Mouse (Mus musculus): ENCODE data around the gene Phf3. TPM values are rescaled to one million over a fixed set of nuclear protein-coding genes. Genes with fewer than 3 reads are reported as not detected.

Gene Phf3
- polyA plus RNA-seq, 1 experiment: 66.7 TPM

GRCm38 (mm10) chr1:30875746-30876145 is 2.0 kb upstream of the Phf3 start:
- H3K27ac ChIP-seq (ENCODE audit: insufficient read depth, low read depth, low read length): no peak overlapping the region
- no peaks in the 10 kb centered on the region for H3K4me1 ChIP-seq (ENCODE audit: control insufficient read depth, insufficient read depth, low read length)
- no peak overlapping the region for H3K4me3 ChIP-seq (ENCODE audit: insufficient read depth, low read depth, low read length)
- TF ChIP-seq CTCF (IDR thresholded peaks at IDR 0.05; ENCODE audit: insufficient read depth, low read depth, low read length) (no peak), POLR2A (IDR thresholded peaks at IDR 0.05; ENCODE audit: insufficient read depth, low read depth, low read length) (no peak)

DNA sequence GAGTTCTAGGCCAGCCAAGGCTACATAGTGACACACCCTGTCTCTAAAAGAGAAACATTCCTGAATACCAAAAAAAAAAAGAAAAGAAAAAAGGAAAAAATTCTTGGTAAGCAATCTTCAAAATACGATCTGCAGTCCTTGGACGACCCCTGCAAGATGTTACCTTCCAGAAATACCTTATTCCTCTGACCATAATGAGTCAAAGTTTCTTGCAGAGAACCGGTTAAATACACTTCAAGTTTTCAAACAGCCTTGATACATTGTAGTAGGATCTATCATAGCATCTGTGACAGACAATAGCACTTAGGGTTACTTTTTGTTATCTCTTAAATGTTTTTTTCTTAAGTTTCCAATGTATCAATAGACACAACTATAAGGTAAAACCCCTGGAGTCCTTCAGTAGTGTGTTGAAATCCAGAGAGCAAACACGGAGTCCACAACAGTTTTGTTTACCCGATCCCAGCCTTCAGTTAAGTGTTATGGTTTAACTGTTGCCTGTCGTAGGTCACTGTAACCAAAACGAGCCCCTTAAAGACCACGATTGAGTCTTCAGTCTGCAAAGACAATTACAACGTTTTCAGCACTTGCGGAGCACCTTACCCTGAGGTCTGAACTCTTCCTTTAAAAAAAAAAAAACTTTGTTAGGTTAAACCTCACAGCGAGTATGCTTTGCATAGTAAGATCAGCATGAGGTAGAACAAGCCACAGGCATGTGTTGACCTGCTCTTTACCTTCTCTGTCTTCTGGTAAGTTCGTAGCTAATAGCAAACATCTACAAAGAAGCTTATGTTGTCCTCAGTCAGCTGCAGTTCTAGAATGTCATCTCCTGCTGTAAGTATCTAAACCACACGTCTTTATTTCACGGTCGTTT is 775 bp upstream of the Phf3 start:
- Histone ChIP-seq H3K4me1 (ENCODE audit: control insufficient read depth, insufficient read depth, low read length) (no peaks in the 10 kb centered on the region), H3K4me3 (ENCODE audit: insufficient read depth, low read depth, low read length) (peak overlapping the region; percentile 99), H3K27ac (ENCODE audit: insufficient read depth, low read depth, low read length) (peak overlapping the region; percentile 98)
- TF ChIP-seq CTCF (IDR thresholded peaks at IDR 0.05; ENCODE audit: insufficient read depth, low read depth, low read length) (no peak), POLR2A (IDR thresholded peaks at IDR 0.05; ENCODE audit: insufficient read depth, low read depth, low read length) (no peak)
- WGBS: 42% methylated on average over 15 of the region's 15 CpGs

DNA sequence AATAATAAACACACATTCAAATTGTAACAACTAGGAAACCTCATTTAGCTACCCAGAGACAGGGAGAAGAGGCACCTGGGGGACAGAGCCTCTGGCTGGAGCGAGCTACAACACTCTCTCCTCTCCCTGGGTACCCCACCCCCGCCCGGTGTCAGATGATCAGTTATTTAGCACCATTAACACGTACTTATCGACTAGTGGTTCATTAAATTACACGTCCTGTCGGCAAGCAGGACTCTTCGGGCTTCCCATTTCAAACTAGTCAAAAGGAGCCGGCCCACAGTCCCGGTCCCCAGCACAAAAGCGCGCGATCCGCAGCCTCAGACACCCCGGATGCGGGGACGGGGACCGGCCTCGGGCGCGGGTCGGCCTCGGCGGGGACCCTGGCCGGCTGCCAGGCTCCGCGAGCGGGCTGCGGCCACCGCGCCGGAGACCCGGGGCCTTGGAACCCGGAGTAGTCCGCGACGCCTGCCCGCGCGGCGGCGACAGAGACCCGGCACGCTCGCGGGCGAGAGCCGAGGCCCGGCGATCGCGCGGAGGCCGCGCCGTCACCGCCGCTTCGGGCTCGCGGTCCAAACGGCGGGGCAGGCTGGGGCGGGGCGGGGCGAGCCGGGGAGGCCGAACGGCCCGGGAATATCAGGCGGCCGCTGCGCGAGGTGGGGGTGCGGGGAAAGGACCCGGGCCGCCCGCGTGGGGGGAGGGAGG is 733 bp downstream of the Phf3 start:
- no peak for TF ChIP-seq CTCF (IDR thresholded peaks at IDR 0.05; ENCODE audit: insufficient read depth, low read depth, low read length)
- TF ChIP-seq POLR2A (IDR thresholded peaks at IDR 0.05; ENCODE audit: insufficient read depth, low read depth, low read length): no peak
- peak overlapping the region; percentile 98 for H3K27ac ChIP-seq (ENCODE audit: insufficient read depth, low read depth, low read length)
- WGBS: under 1% methylated on average over 77 of the region's 79 CpGs

DNA sequence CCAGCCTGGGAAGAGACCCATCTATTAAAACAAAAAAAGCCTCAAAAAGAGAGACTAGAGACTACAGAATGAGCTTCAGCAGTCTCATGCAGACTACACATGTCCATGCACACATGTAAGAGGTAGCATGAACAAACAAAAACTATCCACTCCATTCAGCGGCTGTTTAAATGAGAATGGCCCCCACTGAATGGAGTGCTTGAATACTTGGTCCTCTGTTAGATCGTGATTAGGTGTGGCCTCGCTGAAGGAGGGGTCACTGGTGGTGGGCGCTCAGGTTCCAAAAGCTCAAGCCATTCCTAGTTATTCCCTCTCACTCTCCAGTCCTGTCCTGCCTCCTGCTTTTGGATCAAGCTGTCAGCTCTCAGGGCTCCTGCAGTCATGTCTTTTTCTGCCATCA is 5.9 kb downstream of the Phf3 start:
- peaks cover 5% of the 10 kb centered on the region; the same call in 1 of the 2 replicates for H3K4me1 ChIP-seq (ENCODE audit: control insufficient read depth, insufficient read depth, low read length)
- 65% methylated on average over 4 of the region's 4 CpGs for WGBS
- H3K27ac ChIP-seq (ENCODE audit: insufficient read depth, low read depth, low read length): no peak overlapping the region
- TF ChIP-seq CTCF (IDR thresholded peaks at IDR 0.05; ENCODE audit: insufficient read depth, low read depth, low read length) (no peak), POLR2A (IDR thresholded peaks at IDR 0.05; ENCODE audit: insufficient read depth, low read depth, low read length) (no peak)
- no peak overlapping the region for H3K4me3 ChIP-seq (ENCODE audit: insufficient read depth, low read depth, low read length)

More for the DNA sequence above, 733 bp downstream of the Phf3 start:
- no peaks in the 10 kb centered on the region for H3K4me1 ChIP-seq (ENCODE audit: control insufficient read depth, insufficient read depth, low read length)
- peak overlapping the region; percentile 99 for H3K4me3 ChIP-seq (ENCODE audit: insufficient read depth, low read depth, low read length)

DNA sequence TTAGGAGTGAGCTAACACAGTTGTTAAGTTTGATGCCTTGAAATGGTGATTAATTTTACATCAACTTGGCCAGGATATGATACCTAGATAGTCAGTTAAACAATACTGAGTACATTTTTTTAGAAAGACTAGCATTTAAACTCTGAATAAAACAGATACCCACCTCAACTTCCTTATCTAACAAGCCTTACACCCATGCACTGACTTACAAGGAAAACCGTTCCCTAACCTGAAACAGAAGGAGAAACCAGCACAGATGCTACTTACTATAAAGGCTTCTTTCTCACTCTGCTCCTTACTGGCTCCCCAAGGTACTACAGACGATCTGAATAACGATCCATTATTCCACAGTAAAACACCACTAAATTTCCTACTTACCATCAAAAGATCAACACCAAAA is 21.2 kb downstream of the Phf3 start:
- TF ChIP-seq POLR2A (IDR thresholded peaks at IDR 0.05; ENCODE audit: insufficient read depth, low read depth, low read length): no peak
- TF ChIP-seq CTCF (IDR thresholded peaks at IDR 0.05; ENCODE audit: insufficient read depth, low read depth, low read length): no peak
- WGBS: 78% methylated on average over 3 of the region's 3 CpGs
- no peak overlapping the region for H3K27ac ChIP-seq (ENCODE audit: insufficient read depth, low read depth, low read length)
- no peak overlapping the region for H3K4me3 ChIP-seq (ENCODE audit: insufficient read depth, low read depth, low read length)
- no peaks in the 10 kb centered on the region for H3K4me1 ChIP-seq (ENCODE audit: control insufficient read depth, insufficient read depth, low read length)

DNA sequence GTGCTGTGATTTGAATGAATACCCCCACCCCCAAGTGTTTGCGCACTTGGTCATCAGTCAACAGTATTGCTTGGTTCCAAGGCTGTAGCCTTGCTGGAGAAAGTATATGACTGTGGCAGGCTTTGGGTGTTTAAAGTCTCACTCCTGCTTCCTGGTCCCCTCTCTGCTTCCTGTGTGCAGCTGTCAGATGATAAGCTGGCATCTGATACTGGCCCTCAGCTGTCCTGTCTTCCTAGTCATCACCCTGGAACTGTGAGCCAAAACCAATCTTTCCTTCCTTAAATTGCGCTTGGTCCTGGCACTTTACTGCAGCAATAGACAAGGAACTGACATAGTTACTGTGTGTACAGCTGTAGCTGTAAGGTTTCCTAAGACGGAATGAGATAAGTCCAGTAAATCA is 21.8 kb downstream of the Phf3 start:
- Histone ChIP-seq H3K4me1 (ENCODE audit: control insufficient read depth, insufficient read depth, low read length) (peaks cover 2% of the 10 kb centered on the region; the same call in 1 of the 2 replicates), H3K27ac (ENCODE audit: insufficient read depth, low read depth, low read length) (no peak overlapping the region), H3K4me3 (ENCODE audit: insufficient read depth, low read depth, low read length) (no peak overlapping the region)
- no peak for TF ChIP-seq CTCF (IDR thresholded peaks at IDR 0.05; ENCODE audit: insufficient read depth, low read depth, low read length)
- TF ChIP-seq POLR2A (IDR thresholded peaks at IDR 0.05; ENCODE audit: insufficient read depth, low read depth, low read length): no peak
- 84% methylated on average over 3 of the region's 3 CpGs for WGBS

GRCm38 (mm10) chr1:30850906-30851305 is 22.8 kb downstream of the Phf3 start:
- WGBS: 82% methylated on average over 2 of the region's 2 CpGs
- H3K27ac ChIP-seq (ENCODE audit: insufficient read depth, low read depth, low read length): no peak overlapping the region
- H3K4me1 ChIP-seq (ENCODE audit: control insufficient read depth, insufficient read depth, low read length): peaks cover 2% of the 10 kb centered on the region; the same call in 1 of the 2 replicates
- TF ChIP-seq POLR2A (IDR thresholded peaks at IDR 0.05; ENCODE audit: insufficient read depth, low read depth, low read length) (no peak), CTCF (IDR thresholded peaks at IDR 0.05; ENCODE audit: insufficient read depth, low read depth, low read length) (no peak)
- no peak overlapping the region for H3K4me3 ChIP-seq (ENCODE audit: insufficient read depth, low read depth, low read length)

DNA sequence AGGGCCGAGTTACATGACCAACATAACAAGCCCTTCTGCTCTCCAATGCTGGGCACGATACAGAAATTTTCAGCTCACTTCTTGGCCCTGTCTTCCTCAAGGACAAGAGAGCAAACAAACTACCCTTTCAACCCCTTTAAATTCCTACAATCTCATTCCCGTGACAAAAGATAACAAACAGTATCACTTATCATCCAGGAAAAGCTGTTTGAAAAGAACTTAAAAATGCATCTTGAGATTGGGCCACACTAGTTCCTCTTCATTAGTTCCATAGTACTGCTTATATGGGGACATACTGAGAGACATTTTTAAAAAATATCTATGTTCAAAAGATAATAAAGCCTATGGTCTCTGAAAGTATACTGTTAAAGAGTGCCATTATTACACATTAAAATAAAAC is 23.8 kb downstream of the Phf3 start:
- Histone ChIP-seq H3K27ac (ENCODE audit: insufficient read depth, low read depth, low read length) (no peak overlapping the region), H3K4me3 (ENCODE audit: insufficient read depth, low read depth, low read length) (no peak overlapping the region), H3K4me1 (ENCODE audit: control insufficient read depth, insufficient read depth, low read length) (peaks cover 2% of the 10 kb centered on the region; the same call in 1 of the 2 replicates)
- 80% methylated on average over 3 of the region's 3 CpGs for WGBS
- TF ChIP-seq POLR2A (IDR thresholded peaks at IDR 0.05; ENCODE audit: insufficient read depth, low read depth, low read length): no peak
- TF ChIP-seq CTCF (IDR thresholded peaks at IDR 0.05; ENCODE audit: insufficient read depth, low read depth, low read length): no peak

GRCm38 (mm10) chr1:30847706-30848105 is 26.0 kb downstream of the Phf3 start:
- WGBS: 60% methylated on average over 1 of the region's 1 CpGs
- H3K27ac ChIP-seq (ENCODE audit: insufficient read depth, low read depth, low read length): no peak overlapping the region
- H3K4me3 ChIP-seq (ENCODE audit: insufficient read depth, low read depth, low read length): no peak overlapping the region
- TF ChIP-seq POLR2A (IDR thresholded peaks at IDR 0.05; ENCODE audit: insufficient read depth, low read depth, low read length) (no peak), CTCF (IDR thresholded peaks at IDR 0.05; ENCODE audit: insufficient read depth, low read depth, low read length) (no peak)
- peaks cover 2% of the 10 kb centered on the region; the same call in 1 of the 2 replicates for H3K4me1 ChIP-seq (ENCODE audit: control insufficient read depth, insufficient read depth, low read length)
